Mouse (Mus musculus): ENCODE data around the gene Usp48. TPM values are rescaled to one million over a fixed set of nuclear protein-coding genes. Genes with fewer than 3 reads are reported as not detected.
A peak's percentile ranks its signal among the peaks of the same experiment; 100 is the strongest.

Gene Usp48
- polyA plus RNA-seq (2015; fragmentation: Nextera tagmentation; extraction: Ambion mirVana) = 54.3 and 57.8 TPM in 2 replicates

DNA sequence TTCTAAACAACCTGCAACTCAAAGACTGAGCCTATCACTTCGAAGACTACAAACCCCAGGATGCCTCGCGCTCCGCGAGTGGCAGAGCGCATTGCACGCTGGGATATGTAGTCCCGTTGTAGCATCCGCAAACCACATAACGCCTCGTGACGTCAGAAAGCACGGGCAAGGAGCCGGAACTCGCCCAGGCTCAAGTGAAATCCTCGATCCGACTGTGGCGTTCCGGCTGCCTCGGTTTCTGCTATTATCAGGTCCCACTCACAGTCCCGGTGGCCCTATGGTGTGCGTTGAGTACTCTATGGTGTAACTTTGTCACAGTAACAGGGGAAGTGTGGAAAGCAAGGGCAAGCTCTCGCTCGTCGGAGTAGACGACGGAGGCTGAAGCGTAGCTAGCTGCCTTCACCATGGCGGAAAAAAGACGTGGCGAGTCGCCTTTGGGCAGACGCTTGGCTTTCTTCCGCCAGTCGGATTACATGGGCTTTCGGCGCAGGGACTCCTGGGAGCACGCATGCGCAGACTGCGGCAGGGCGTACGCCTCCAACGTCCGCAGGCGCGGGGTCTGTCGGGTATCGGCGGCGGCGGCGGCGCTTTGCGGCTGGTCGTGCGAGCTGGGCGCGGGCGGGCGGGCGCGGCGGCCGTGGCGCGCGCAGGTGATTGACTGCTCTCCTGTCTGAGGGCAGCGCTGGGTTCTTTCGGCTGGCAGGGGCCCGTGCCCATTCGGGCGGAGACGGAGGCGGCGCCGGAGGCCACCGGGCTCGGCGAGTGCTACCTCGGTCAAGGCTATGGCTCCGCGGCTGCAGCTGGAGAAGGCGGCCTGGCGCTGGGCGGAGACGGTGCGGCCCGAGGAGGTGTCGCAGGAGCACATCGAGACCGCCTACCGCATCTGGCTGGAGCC, at the start of gene Usp48:
Gene Usp48, plus strand, starts transcription at position 155 of the 895 bp plus-strand sequence.
- no peaks in the 10 kb centered on the region for H3K27me3 ChIP-seq (ENCODE audit: control insufficient read depth, insufficient read depth, low read depth, low read length)
- no peaks in the 10 kb centered on the region for H3K36me3 ChIP-seq (ENCODE audit: control insufficient read depth, insufficient read depth, low read length)
- H3K27ac ChIP-seq (ENCODE audit: low read length) = peak within 1 kb of the TSS; percentile 100
- H3K4me2 ChIP-seq (ENCODE audit: low read depth, low read length) = peak within 1 kb of the TSS; percentile 93
- H3K9me3 ChIP-seq (ENCODE audit: control insufficient read depth, low read length) = no peaks in the 10 kb centered on the region
- under 1% methylated on average over 91 of the region's 92 CpGs for WGBS
- peak within 1 kb of the TSS; percentile 94 for H3K9ac ChIP-seq (ENCODE audit: low read length)
- H3K4me1 ChIP-seq (replicated peaks; ENCODE audit: control insufficient read depth, insufficient read depth, low read length) = peaks cover 14% of the 10 kb centered on the region
- ATAC-seq (ENCODE audit: low read depth) = peak; percentile 97
- H3K4me3 ChIP-seq (ENCODE audit: low read length) = peak within 1 kb of the TSS; percentile 99

DNA sequence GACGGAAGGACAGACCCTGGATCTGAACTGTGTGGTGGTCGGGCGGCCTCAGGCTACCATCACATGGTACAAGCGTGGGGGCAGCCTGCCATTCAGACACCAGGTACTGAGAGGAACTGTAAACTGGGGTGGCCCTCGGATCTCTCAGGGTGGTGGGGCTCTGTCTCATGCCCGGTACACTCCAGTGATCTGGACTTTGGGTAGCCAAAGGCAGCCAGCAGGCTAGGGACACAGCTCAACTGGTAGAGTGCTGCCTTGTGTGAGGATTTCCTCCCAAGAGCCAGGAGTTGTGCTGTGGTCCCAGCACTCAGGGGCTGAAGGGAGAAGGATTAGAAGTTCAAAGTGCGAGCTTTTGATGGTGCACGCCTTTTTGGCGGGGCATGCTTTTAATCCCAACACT, 48.0 kb upstream of the Usp48 start:
- H3K4me2 ChIP-seq (ENCODE audit: low read depth, low read length) = no peak overlapping the region
- no peaks in the 10 kb centered on the region for H3K9me3 ChIP-seq (ENCODE audit: control insufficient read depth, low read length)
- H3K4me1 ChIP-seq (replicated peaks; ENCODE audit: control insufficient read depth, insufficient read depth, low read length) = no peaks in the 10 kb centered on the region
- no peak overlapping the region for H3K4me3 ChIP-seq (ENCODE audit: low read length)
- WGBS = 93% methylated on average over 9 of the region's 9 CpGs
- ATAC-seq (ENCODE audit: low read depth) = no peak
- peaks cover 63% of the 10 kb centered on the region for H3K36me3 ChIP-seq (ENCODE audit: control insufficient read depth, insufficient read depth, low read length)
- H3K27me3 ChIP-seq (ENCODE audit: control insufficient read depth, insufficient read depth, low read depth, low read length) = no peaks in the 10 kb centered on the region
- H3K27ac ChIP-seq (ENCODE audit: low read length) = no peak overlapping the region
- H3K9ac ChIP-seq (ENCODE audit: low read length) = no peak overlapping the region

- Histone ChIP-seq H3K4me2 (ENCODE audit: low read depth, low read length) (no peak overlapping the region), H3K4me1 (replicated peaks; ENCODE audit: control insufficient read depth, insufficient read depth, low read length) (no peaks in the 10 kb centered on the region), H3K9me3 (ENCODE audit: control insufficient read depth, low read length) (no peaks in the 10 kb centered on the region), H3K27me3 (ENCODE audit: control insufficient read depth, insufficient read depth, low read depth, low read length) (no peaks in the 10 kb centered on the region), H3K27ac (ENCODE audit: low read length) (no peak overlapping the region), H3K9ac (ENCODE audit: low read length) (no peak overlapping the region), H3K4me3 (ENCODE audit: low read length) (no peak overlapping the region), H3K36me3 (ENCODE audit: control insufficient read depth, insufficient read depth, low read length) (peaks cover 62% of the 10 kb centered on the region)
- ATAC-seq (ENCODE audit: low read depth) = no peak
- WGBS = 83% methylated on average over 5 of the region's 5 CpGs
These were observed 47.5 kb upstream of the Usp48 start for GRCm38 (mm10) chr4:137546003-137546525.

GRCm38 (mm10) chr4:137553466-137553865, 40.1 kb upstream of the Usp48 start:
- 91% methylated on average over 17 of the region's 17 CpGs for WGBS

GRCm38 (mm10) chr4:137556673-137557210, 36.8 kb upstream of the Usp48 start:
- no peak for ATAC-seq (ENCODE audit: low read depth)
- Histone ChIP-seq H3K4me2 (ENCODE audit: low read depth, low read length) (no peak overlapping the region), H3K9me3 (ENCODE audit: control insufficient read depth, low read length) (no peaks in the 10 kb centered on the region), H3K27ac (ENCODE audit: low read length) (no peak overlapping the region), H3K4me1 (replicated peaks; ENCODE audit: control insufficient read depth, insufficient read depth, low read length) (no peaks in the 10 kb centered on the region), H3K4me3 (ENCODE audit: low read length) (no peak overlapping the region), H3K9ac (ENCODE audit: low read length) (no peak overlapping the region), H3K27me3 (ENCODE audit: control insufficient read depth, insufficient read depth, low read depth, low read length) (no peaks in the 10 kb centered on the region), H3K36me3 (ENCODE audit: control insufficient read depth, insufficient read depth, low read length) (peaks cover 54% of the 10 kb centered on the region)
- 87% methylated on average over 16 of the region's 16 CpGs for WGBS

More at GRCm38 (mm10) chr4:137553466-137553865, 40.1 kb upstream of the Usp48 start:
- ATAC-seq (ENCODE audit: low read depth) = no peak
- Histone ChIP-seq H3K27ac (ENCODE audit: low read length) (no peak overlapping the region), H3K27me3 (ENCODE audit: control insufficient read depth, insufficient read depth, low read depth, low read length) (no peaks in the 10 kb centered on the region), H3K36me3 (ENCODE audit: control insufficient read depth, insufficient read depth, low read length) (peaks cover 57% of the 10 kb centered on the region), H3K4me2 (ENCODE audit: low read depth, low read length) (no peak overlapping the region), H3K4me3 (ENCODE audit: low read length) (no peak overlapping the region), H3K9me3 (ENCODE audit: control insufficient read depth, low read length) (no peaks in the 10 kb centered on the region), H3K4me1 (replicated peaks; ENCODE audit: control insufficient read depth, insufficient read depth, low read length) (no peaks in the 10 kb centered on the region), H3K9ac (ENCODE audit: low read length) (no peak overlapping the region)

- 0 out of 2 replicates have a peak, but pooled peaks have one; percentile 19 for ATAC-seq (ENCODE audit: low read depth)
- Histone ChIP-seq H3K4me2 (ENCODE audit: low read depth, low read length) (no peak overlapping the region), H3K36me3 (ENCODE audit: control insufficient read depth, insufficient read depth, low read length) (peaks cover 20% of the 10 kb centered on the region), H3K27me3 (ENCODE audit: control insufficient read depth, insufficient read depth, low read depth, low read length) (no peaks in the 10 kb centered on the region), H3K4me1 (replicated peaks; ENCODE audit: control insufficient read depth, insufficient read depth, low read length) (no peaks in the 10 kb centered on the region), H3K27ac (ENCODE audit: low read length) (no peak overlapping the region), H3K9ac (ENCODE audit: low read length) (no peak overlapping the region), H3K9me3 (ENCODE audit: control insufficient read depth, low read length) (no peaks in the 10 kb centered on the region), H3K4me3 (ENCODE audit: low read length) (no peak overlapping the region)
- WGBS = 63% methylated on average over 9 of the region's 9 CpGs
These were observed 23.7 kb upstream of the Usp48 start for GRCm38 (mm10) chr4:137569873-137570272.

- H3K9ac ChIP-seq (ENCODE audit: low read length) = no peak within 1 kb of the TSS
- WGBS = 83% methylated on average over 10 of the region's 10 CpGs
- H3K4me2 ChIP-seq (ENCODE audit: low read depth, low read length) = no peak within 1 kb of the TSS
- peaks cover 3% of the 10 kb centered on the region for H3K36me3 ChIP-seq (ENCODE audit: control insufficient read depth, insufficient read depth, low read length)
- no peak for ATAC-seq (ENCODE audit: low read depth)
- H3K4me3 ChIP-seq (ENCODE audit: low read length) = no peak within 1 kb of the TSS
- peaks cover 1% of the 10 kb centered on the region; the same call in 1 of the 2 replicates for H3K27me3 ChIP-seq (ENCODE audit: control insufficient read depth, insufficient read depth, low read depth, low read length)
- no peaks in the 10 kb centered on the region for H3K9me3 ChIP-seq (ENCODE audit: control insufficient read depth, low read length)
- no peaks in the 10 kb centered on the region; the same call in 1 of the 2 replicates for H3K4me1 ChIP-seq (replicated peaks; ENCODE audit: control insufficient read depth, insufficient read depth, low read length)
- H3K27ac ChIP-seq (ENCODE audit: low read length) = no peak within 1 kb of the TSS
These were observed 19.1 kb upstream of the Usp48 start, which contains the start of gene Ldlrad2 for GRCm38 (mm10) chr4:137574469-137574868. TSS of gene Ldlrad2 (minus strand) at chr4:137574569.

- H3K27me3 ChIP-seq (ENCODE audit: control insufficient read depth, insufficient read depth, low read depth, low read length) = peaks cover 3% of the 10 kb centered on the region; the same call in 1 of the 2 replicates
- no peaks in the 10 kb centered on the region for H3K9me3 ChIP-seq (ENCODE audit: control insufficient read depth, low read length)
- no peak for ATAC-seq (ENCODE audit: low read depth)
- H3K4me3 ChIP-seq (ENCODE audit: low read length) = no peak overlapping the region
- H3K36me3 ChIP-seq (ENCODE audit: control insufficient read depth, insufficient read depth, low read length) = no peaks in the 10 kb centered on the region
- no peak overlapping the region for H3K4me2 ChIP-seq (ENCODE audit: low read depth, low read length)
- H3K27ac ChIP-seq (ENCODE audit: low read length) = no peak overlapping the region
- no peak overlapping the region for H3K9ac ChIP-seq (ENCODE audit: low read length)
- no peaks in the 10 kb centered on the region; the same call in 1 of the 2 replicates for H3K4me1 ChIP-seq (replicated peaks; ENCODE audit: control insufficient read depth, insufficient read depth, low read length)
- WGBS = 94% methylated on average over 12 of the region's 12 CpGs
These were observed 16.1 kb upstream of the Usp48 start for GRCm38 (mm10) chr4:137577486-137577885.

Measured in lung, embryonic 16.5 days (tissue).